Mouse (Mus musculus) kidney, embryonic 16.5 days (tissue): ENCODE results near the gene Col9a2. TPM values are rescaled to one million over a fixed set of nuclear protein-coding genes. Genes with fewer than 3 reads are reported as not detected.

ENCODE experiments used
- ATAC-seq: fragments of 200-750 bp; cut with Nextera tagmentation; 2 replicates; pipeline ENCODE4 v1.8.0; 2017; ENCODE audit warnings: moderate TSS enrichment; ENCODE audit not compliant: low FRiP score, low TSS enrichment
- H3K27ac ChIP-seq: fragments of 300-500 bp; sonication (generic); 2 replicates; pipeline ENCODE4 v1.5.1; 2014; ENCODE audit warnings: low read length
- H3K27me3 ChIP-seq: fragments of 300-500 bp; sonication (generic); 2 replicates; pipeline ENCODE4 v1.6.1; 2014; ENCODE audit warnings: low read length, control low read depth, mixed read lengths; ENCODE audit not compliant: insufficient read depth
- H3K36me3 ChIP-seq: fragments of 300-500 bp; sonication (generic); 2 replicates; pipeline ENCODE4 v1.6.1; 2014; ENCODE audit warnings: low read length, control low read depth, mixed read lengths; ENCODE audit not compliant: insufficient read depth
- H3K4me1 ChIP-seq: fragments of 300-500 bp; sonication (generic); 2 replicates; pipeline ENCODE4 v1.6.1; 2014; ENCODE audit warnings: low read length, control low read depth, mixed read lengths; ENCODE audit not compliant: insufficient read depth
- H3K4me2 ChIP-seq: fragments of 300-500 bp; sonication (generic); replicated peaks from 2 replicates; pipeline ENCODE4 v1.6.1; 2014; ENCODE audit warnings: low read depth, low read length
- H3K4me3 ChIP-seq: fragments of 300-500 bp; sonication (generic); 2 replicates; pipeline ENCODE4 v1.5.1; 2014; ENCODE audit warnings: mild to moderate bottlenecking, low read length
- H3K9ac ChIP-seq: fragments of 300-500 bp; sonication (generic); replicated peaks from 2 replicates; pipeline ENCODE4 v1.6.1; 2014; ENCODE audit warnings: low read length
- H3K9me3 ChIP-seq: fragments of 300-500 bp; sonication (generic); 2 replicates; pipeline ENCODE4 v1.6.1; 2016; ENCODE audit warnings: low read length, control low read depth
- WGBS: fragments of 180-500 bp; shearing (Covaris S2); extraction: QIAGEN DNeasy Blood & Tissue Kit; methylation state at CpG from one replicate; pipeline ENCODE4 v1.1.7; 2014; 5-methylcytosine and 5-hydroxymethylcytosine counted together
- polyA plus RNA-seq: library from polyadenylated mRNA; unstranded; fragments of >200 nt; fragmentation: Nextera tagmentation; extraction: Ambion mirVana; gene quantifications from 2 replicates; pipeline ENCODE4 v1.2.1, GENCODE M21; 2015

The Col9a2 gene
- polyA plus RNA-seq, 1 experiment from 2014 or later: 4.9 TPM

DNA sequence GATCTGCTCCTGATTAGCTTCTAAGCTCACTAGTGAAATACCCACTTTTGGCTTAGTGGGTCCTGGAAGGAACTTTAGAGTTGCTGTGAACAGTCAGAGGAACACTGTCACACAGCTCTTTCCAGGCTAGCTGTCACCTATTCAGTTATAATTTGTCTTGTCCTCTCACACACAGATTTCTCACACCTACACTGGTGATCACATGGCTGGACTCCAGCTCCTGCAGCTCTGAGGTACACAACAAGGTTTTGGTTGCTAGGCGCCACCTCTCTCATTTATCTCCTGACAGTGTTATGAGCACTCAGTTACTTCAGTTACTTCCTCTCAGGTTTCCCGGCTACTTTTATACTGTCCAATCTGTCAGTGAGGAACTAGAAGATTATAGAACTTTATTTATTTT is 26.2 kb downstream of the Col9a2 start:
- no peak overlapping the region for H3K4me3 ChIP-seq
- H3K36me3 ChIP-seq: peaks cover 40% of the 10 kb centered on the region
- H3K9me3 ChIP-seq: no peaks in the 10 kb centered on the region
- no peaks in the 10 kb centered on the region for H3K4me1 ChIP-seq
- 55% methylated on average over 2 of the region's 2 CpGs for WGBS
- no peak for ATAC-seq
- H3K27me3 ChIP-seq: no peaks in the 10 kb centered on the region
- H3K9ac ChIP-seq: no peak overlapping the region
- no peak overlapping the region for H3K4me2 ChIP-seq
- no peak overlapping the region for H3K27ac ChIP-seq

GRCm38 (mm10) chr4:121074250-121074649 is 35.1 kb downstream of the Col9a2 start:
- H3K4me2 ChIP-seq: no peak overlapping the region
- no peaks in the 10 kb centered on the region for H3K9me3 ChIP-seq
- no peak overlapping the region for H3K27ac ChIP-seq
- WGBS: 80% methylated on average over 4 of the region's 4 CpGs
- no peak for ATAC-seq
- no peak overlapping the region for H3K9ac ChIP-seq
- H3K36me3 ChIP-seq: peaks cover 39% of the 10 kb centered on the region
- H3K27me3 ChIP-seq: no peaks in the 10 kb centered on the region
- H3K4me1 ChIP-seq: peaks cover 2% of the 10 kb centered on the region; the same call in 1 of the 2 replicates
- no peak overlapping the region for H3K4me3 ChIP-seq

DNA sequence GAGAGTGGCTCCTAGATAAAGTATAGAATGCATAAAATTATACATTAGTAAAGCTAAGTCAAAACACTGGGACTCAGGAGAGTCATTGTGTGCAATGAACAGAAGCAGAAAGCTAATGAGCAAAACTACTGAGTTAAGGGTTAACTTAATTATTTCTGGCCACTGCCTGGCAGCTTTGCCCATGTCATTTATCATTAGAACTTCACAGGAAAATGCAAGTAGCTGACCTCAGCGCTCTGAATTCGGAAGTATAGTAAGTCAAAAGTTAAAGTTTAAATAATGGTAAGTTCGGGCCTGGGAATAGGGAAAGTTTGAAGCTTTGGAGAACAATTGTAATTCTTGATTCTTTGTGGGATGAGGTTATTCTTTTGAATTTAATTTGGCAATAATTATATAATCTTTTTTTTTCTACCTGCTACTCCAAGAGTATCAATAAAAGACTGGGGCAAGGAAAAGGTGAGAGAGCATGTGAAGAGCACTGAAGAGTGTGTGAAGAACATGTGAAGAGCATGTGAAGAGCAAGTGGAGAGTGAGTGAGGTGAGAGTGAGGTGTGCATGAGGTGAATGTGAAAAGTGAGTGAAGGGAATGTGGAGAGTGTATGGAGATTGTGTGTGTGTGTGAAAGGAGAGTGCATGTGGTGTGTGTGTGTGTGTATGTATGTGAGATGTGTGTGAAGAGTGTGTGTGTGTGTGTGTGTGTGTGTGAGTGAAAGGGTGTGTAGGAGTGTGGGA is 38.9 kb downstream of the Col9a2 start:
- ATAC-seq: peak; percentile 31; the same call in 1 of the 2 replicates
- H3K27me3 ChIP-seq: no peaks in the 10 kb centered on the region
- H3K27ac ChIP-seq: peak overlapping the region; percentile 14; the same call in 1 of the 2 replicates
- no peak overlapping the region for H3K9ac ChIP-seq
- 34% methylated on average over 3 of the region's 3 CpGs for WGBS
- peaks cover 2% of the 10 kb centered on the region; the same call in 1 of the 2 replicates for H3K4me1 ChIP-seq
- no peak overlapping the region for H3K4me3 ChIP-seq
- H3K4me2 ChIP-seq: no peak overlapping the region
- H3K9me3 ChIP-seq: no peaks in the 10 kb centered on the region
- peaks cover 43% of the 10 kb centered on the region for H3K36me3 ChIP-seq

DNA sequence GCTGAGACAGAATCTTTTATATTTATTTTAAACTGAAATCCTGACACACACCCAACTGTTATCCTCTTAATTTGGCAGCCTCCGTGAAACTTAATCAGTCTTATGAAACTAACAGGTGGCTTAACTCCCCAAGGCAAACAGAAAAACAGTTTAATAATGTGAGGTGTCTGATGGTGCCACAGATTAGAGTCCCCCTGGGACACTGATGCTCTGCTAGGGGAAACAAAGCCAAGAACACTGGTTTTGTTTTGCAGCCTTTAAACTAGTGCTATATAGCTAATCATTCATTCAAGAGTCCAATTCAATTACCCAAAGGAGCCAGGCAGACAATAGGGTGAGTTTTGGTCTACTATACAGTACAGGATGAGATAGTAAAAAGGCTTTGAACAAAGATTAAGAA is 41.2 kb downstream of the Col9a2 start:
- Histone ChIP-seq H3K27ac (no peak overlapping the region), H3K36me3 (peaks cover 53% of the 10 kb centered on the region), H3K4me2 (no peak overlapping the region), H3K27me3 (no peaks in the 10 kb centered on the region), H3K4me1 (peaks cover 2% of the 10 kb centered on the region; the same call in 1 of the 2 replicates), H3K4me3 (no peak overlapping the region), H3K9ac (no peak overlapping the region), H3K9me3 (no peaks in the 10 kb centered on the region)
- 87% methylated on average over 1 of the region's 1 CpGs for WGBS
- no peak for ATAC-seq

- no peaks in the 10 kb centered on the region for H3K27me3 ChIP-seq
- H3K27ac ChIP-seq: no peak overlapping the region
- no peak overlapping the region for H3K4me3 ChIP-seq
- H3K4me1 ChIP-seq: no peaks in the 10 kb centered on the region
- no peak for ATAC-seq
- no peak overlapping the region for H3K9ac ChIP-seq
- peaks cover 44% of the 10 kb centered on the region for H3K36me3 ChIP-seq
- no peak overlapping the region for H3K4me2 ChIP-seq
- H3K9me3 ChIP-seq: no peaks in the 10 kb centered on the region
Measured at GRCm38 (mm10) chr4:121084506-121084905, 45.3 kb downstream of the Col9a2 start.

DNA sequence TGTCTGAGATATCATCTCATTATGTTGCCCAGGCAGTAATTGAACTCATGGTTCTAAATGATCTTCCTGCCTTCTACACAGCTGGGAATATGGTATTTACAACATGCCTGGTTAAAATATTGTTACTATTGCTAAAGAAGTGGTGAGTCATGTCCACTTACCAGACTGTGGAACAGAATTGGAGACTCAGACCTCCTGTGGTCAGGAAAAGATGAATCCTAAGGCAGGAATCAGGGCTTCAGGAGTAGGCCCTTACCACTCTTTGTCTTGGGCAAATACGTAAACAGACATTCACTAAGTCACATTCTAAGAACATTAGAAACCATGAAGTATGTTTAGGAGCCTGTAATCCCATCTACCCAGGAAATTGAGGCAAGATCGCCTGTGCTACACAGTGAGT is 49.5 kb downstream of the Col9a2 start:
- Histone ChIP-seq H3K9ac (no peak overlapping the region), H3K4me3 (no peak overlapping the region), H3K27ac (no peak overlapping the region), H3K4me2 (no peak overlapping the region), H3K9me3 (no peaks in the 10 kb centered on the region), H3K27me3 (no peaks in the 10 kb centered on the region), H3K36me3 (peaks cover 47% of the 10 kb centered on the region), H3K4me1 (no peaks in the 10 kb centered on the region)
- ATAC-seq: no peak
- WGBS: 91% methylated on average over 2 of the region's 2 CpGs

DNA sequence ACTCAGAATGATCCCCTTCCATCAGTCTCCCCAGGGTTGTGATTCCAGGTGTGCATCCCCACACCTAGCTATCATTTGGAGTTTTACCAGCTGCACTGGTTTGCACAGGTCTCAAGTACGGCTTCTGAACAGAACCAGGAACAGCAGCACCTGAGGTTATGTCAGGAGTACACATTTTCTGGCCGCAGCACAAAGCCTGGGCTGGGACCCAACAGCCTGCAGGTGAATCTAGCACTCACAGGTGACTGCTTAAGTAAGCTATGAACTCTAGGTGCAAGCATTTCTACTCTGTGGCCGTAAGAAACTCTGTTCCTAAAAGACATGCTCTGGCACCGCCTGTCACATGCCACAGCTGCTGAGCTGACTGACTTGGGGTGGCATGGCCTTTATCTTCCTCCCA is 51.0 kb downstream of the Col9a2 start:
- H3K9me3 ChIP-seq: no peaks in the 10 kb centered on the region
- no peak overlapping the region for H3K4me3 ChIP-seq
- no peaks in the 10 kb centered on the region for H3K27me3 ChIP-seq
- no peak overlapping the region for H3K4me2 ChIP-seq
- H3K36me3 ChIP-seq: peaks cover 51% of the 10 kb centered on the region
- no peaks in the 10 kb centered on the region for H3K4me1 ChIP-seq
- WGBS: 82% methylated on average over 4 of the region's 4 CpGs
- H3K27ac ChIP-seq: no peak overlapping the region
- H3K9ac ChIP-seq: no peak overlapping the region
- no peak for ATAC-seq

GRCm38 (mm10) chr4:121097650-121098378 is 58.6 kb downstream of the Col9a2 start, which contains the start of gene Zmpste24:
Zmpste24 (minus strand) TSS chr4:121098241.
- H3K4me1 ChIP-seq: peaks cover 11% of the 10 kb centered on the region
- no peaks in the 10 kb centered on the region for H3K27me3 ChIP-seq
- WGBS: under 1% methylated on average over 39 of the region's 39 CpGs

DNA sequence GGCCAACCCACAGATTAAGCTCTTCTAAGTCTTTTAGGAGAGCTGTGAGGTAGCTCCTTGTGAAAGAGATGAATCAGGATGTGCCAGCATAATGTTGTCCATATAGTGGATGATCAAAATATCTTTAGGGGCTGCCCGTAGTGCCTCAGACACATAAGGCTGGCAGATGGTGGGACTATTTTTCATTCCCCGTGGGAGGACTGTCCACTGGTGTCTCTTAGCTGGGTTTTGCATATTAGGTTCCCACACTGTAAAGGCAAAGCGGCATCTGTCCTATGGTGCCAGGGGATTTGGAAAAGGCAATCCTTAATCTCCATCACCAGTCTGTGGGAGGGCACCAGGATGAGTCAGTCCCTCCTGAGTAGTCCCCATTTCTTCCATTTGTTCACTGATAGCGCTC is 64.1 kb downstream of the Col9a2 start:
- Histone ChIP-seq H3K27ac (no peak overlapping the region), H3K36me3 (no peaks in the 10 kb centered on the region), H3K9me3 (no peaks in the 10 kb centered on the region), H3K4me2 (no peak overlapping the region), H3K4me3 (no peak overlapping the region), H3K9ac (no peak overlapping the region), H3K4me1 (0 out of 2 replicates have a peak, but pooled peaks cover 2% of the 10 kb centered on the region), H3K27me3 (no peaks in the 10 kb centered on the region)
- ATAC-seq: no peak
- WGBS: 89% methylated on average over 4 of the region's 4 CpGs

More at GRCm38 (mm10) chr4:121097650-121098378, 58.6 kb downstream of the Col9a2 start, which contains the start of gene Zmpste24:
- Histone ChIP-seq H3K9ac (peak within 1 kb of the TSS; percentile 71), H3K27ac (peak within 1 kb of the TSS; percentile 75), H3K36me3 (peaks cover 20% of the 10 kb centered on the region), H3K4me3 (peak within 1 kb of the TSS; percentile 70), H3K9me3 (no peaks in the 10 kb centered on the region), H3K4me2 (peak within 1 kb of the TSS; percentile 83)
- peak; percentile 92 for ATAC-seq
